Mouse (Mus musculus) layer of hippocampus, adult 11-12 months (tissue): ENCODE data around the gene Imp3.
"Not testable (repeated sequence)": the region's sequence is repeated elsewhere in the genome, so short reads cannot be mapped to it uniquely, and the experiment has no call there.

Experiments used
- DNase-seq: peaks from one replicate; pipeline ENCODE4 v3.0.0; 2022; ENCODE audit warnings: low spot score

Imp3 gene

GRCm38 (mm10) chr9:56923841-56924650, 13.2 kb upstream of the Imp3 start:
- DNase-seq, result no peak

DNA sequence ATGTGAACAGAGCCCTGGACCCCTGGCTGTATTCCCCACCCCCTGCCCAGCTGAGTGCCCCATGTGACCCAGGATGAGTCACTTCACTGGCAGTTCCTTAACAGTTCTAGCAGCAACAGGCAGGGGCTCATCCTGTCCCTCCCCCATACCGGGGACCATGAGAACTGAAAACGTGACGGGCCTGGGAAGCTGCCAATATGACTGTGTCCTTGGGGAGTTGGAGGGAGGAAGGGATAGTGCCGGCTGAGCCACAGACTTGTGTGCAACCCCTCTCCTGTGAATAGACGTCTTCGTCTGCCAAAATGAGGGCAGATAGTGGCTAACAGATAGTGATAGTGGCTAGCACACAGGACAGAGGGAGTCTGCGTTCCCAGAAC, 12.6 kb upstream of the Imp3 start:
- DNase-seq, result peak; percentile 73

DNA sequence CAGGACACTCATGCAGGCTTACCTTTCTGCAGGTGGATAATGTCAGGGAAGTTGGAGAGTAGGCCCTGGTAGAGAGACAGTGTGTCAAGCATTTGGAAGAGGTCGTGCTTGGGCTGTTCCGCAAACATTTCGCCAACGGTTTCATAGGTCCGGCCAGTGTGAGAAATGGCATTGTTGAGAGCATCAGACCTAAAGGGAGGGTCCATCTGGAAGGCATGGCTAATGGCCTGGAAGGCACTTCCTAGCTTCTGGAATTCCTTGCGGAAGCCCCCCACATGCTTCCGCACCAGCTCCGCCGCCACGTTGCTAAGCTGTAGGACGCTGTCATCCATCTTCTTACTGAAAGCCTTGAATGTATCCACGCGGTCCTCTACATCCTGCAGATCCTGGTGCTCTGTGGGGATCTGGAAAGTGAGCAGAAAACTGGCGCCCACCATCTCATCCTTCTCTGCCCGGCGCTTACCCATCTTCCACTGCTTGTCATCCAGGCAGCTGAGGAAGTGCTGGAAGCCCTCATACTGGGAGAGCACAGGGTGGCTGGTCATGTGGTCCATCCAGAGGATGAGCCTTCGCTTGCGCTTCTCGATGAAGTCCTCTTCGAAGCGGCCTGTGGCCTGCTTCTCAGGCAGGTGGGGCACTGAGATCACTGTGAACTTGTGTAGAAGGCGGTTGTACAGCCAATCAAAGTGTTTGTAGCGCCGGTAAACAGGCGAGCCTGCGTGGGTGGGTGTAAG, 11.8 kb upstream of the Imp3 start:
- no peak for DNase-seq

DNA sequence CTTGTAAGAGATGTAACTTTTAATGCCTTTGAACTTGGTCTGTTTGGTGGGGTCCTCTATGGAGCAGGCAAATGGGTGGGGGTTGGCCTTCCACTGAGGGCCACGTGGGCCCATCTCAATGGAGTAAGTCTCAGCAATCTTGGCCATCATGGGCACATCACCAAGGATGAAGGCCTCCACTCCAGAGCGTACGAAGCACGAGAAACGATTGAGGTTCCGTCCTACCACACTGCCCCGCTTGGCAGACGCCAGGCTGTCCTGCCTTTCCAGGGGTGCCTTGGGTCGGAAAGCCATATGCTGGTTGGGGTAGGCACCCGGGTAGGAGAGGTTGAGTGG, 11.3 kb upstream of the Imp3 start:
- DNase-seq, result no peak

GRCm38 (mm10) chr9:56926387-56926786, 10.9 kb upstream of the Imp3 start:
- no peak for DNase-seq

DNA sequence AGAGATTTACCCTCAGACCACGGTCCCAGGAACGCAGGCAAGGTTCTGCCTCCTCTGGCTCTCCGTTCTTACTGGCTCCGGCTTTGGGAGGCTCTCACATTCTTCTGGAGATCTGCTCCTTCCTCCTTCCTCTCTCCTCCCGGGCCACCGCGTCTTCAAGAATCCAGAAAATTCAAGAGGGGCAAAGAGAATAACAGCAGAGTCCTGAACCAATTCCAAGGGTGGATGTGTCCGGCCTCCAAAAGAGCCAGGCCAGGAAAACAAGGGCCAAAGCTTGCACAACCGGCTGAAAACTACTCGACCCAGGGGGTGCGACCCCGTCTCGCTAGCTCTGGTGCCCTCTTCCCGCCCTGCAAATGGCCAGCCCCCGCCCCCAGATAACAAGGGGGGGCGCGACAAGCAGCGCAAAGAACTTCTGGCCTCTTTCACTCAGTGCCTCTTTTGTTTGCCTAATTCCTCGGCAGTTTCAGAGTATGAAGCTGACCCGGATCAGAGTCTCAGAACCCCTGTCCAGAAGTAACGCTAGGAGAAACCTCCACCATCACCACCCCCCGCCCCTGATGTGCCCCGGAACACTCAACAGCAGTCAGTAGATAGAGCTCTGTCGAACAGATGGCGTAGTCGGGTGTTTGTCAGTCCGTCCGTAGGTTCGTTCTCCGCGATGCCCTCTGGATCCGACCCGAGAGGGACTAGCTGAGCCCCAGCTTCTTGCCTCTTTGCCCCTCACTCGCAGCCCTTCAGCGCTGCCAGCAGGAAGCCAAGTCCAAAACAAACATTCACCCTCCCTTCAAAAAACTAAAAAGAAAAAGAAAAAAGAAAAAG, 9.9 kb upstream of the Imp3 start:
- no peak for DNase-seq

DNA sequence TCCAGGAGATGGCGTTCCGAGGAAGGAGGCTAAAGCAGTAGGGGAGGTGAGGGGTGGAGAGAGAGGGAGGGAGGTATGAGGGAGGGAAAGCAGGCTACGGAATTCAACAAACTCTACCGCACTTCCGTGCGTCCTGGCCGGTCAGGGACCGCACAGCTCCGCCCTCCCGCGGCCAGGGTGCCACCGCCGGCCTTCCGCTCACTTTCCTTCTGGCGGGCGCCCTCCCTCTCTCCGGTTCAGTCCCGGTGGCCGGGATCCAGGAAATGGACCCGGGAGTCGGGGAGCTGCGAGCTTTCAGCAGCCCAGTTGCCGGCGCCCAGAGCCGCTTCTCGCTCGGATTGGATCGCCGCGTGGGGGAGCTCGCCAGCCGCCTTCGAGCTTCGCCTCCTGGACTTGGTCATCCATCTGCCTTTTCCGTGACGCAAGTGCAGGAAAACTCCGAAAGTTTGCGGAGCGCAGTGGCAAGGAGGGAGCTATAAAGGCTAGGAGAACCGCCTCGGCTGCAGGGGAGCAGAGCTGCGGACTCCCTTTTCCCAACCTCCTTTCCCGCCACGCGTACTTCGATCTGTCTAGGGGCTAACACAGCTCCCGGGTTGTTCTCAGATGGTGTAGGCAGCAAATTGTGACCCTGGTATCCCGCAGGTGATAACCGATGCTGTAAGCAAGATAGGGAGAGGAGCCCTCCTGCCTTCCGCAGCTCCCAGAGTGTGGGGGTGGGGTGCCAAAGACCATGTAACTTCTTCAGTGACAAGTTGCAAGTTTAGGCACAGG, 9.0 kb upstream of the Imp3 start, which contains the start of gene Snx33:
Snx33 (minus strand) TSS at position 331 of the 771 bp plus-strand sequence.
- DNase-seq, result peak; percentile 87

- DNase-seq, result no peak
Measured at GRCm38 (mm10) chr9:56929496-56929895, 7.8 kb upstream of the Imp3 start.

DNA sequence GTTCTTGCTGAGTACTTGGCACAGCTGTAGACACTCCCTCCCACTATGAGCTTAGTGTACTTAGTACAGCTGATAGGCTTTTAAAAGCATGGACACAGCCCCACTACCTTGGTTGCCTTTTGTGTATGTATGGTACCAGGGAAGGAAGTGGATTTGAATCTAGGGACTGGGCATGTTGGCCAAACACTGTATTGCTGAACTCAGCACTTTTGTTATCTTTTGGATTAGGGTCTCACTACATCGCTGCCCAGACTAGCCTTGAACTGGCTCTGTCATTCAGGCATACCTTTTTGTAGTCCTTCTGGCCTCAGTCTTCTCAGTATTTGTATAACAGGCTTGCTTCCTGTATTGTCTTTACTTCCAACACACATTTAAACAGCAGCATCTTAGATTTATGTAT, 6.7 kb upstream of the Imp3 start:
- no peak for DNase-seq

GRCm38 (mm10) chr9:56936861-56937222, 433 bp upstream of the Imp3 start:
- no peak for DNase-seq

GRCm38 (mm10) chr9:56938374-56938773, 1.1 kb downstream of the Imp3 start:
- no peak for DNase-seq

- not testable (repeated sequence) for DNase-seq
Measured at GRCm38 (mm10) chr9:56947481-56947880, 10.2 kb downstream of the Imp3 start.

DNA sequence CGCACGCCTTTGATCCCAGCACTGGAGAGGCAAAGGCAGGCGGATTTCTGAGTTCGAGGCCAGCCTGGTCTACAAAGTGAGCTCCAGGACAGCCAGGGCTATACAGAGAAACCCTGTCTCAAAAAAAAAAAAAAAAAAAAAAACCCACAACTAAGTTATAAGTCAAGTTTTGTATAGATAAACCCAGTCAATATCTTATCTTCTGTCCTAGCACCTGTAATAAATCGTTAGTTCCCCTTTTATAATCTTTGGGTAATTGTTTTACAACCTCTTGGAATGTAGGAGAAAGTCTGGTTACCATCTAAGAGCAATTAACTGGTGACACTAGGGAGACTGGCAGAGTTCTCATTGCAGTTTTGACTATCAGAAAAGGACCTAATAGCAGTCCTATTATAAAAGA, 11.4 kb downstream of the Imp3 start:
- not testable (repeated sequence) for DNase-seq

DNA sequence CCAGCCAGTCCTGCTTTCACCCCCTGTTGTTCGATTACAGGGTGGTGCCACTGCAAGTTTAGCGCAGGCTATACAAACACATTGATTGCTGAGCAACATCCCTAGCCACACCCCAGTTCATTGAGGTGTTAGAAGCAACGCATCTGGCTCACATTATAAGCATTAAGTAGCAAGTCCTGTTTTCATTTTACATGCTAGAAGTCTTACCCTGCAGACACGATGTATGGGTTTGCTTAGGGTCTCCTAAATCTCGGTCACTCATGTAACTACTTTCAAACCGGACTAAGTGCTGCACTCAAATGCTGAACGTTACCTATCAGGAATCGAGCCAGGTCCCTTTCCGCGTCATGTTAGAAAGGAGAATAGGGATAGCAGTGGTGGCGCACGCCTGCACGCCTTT, 12.5 kb downstream of the Imp3 start:
- no peak for DNase-seq

DNA sequence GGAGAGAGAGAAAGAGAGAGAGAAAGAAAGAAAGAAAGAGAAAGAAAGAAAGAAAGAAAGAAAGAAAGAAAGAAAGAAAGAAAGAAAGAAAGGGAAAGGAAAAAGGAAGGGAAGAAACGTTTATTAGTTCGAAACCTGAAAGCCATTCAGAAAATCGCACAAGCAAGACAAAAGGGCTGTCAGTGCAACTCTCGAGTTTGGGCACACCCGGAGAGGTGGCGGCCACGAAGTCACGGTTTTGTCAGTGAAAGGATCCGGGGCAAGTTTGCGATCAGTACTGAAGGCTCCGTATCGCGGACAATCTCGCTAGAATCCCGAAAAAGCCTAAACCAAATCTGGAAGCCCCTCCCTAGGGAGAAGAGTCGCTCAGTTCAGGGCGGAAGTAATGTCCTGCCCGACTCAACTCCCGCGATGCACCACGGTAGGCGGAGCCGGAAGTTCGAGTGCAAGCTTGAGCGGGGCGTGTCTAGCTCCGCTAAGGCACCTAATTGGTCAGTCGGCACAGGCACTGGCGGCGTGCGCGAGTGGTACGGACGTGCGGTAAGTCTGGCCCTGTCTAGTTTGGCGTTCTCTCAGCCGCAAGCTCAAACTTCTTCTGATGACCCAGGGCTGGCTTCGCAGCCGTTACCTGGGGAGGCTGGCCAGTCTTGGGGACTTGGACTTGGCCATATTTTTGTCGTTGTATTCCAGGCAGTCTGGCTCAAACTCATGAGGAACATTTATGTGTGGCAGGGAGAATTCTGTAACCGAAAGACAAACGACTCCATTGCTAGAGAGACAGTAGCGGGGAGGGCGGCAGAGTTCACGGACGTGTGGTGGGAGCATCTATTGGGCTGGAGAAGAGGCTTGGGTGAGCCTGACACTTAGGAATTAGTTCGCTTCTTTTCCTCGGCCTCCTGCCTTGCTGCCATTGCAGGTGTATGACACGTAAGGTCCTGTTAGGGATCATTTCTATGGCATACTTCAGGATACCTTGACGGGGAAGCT, 13.4 kb downstream of the Imp3 start, which contains the start of gene Snupn:
Snupn (plus strand) TSS at position 465 of the 987 bp plus-strand sequence.
- peak; percentile 96 for DNase-seq

DNA sequence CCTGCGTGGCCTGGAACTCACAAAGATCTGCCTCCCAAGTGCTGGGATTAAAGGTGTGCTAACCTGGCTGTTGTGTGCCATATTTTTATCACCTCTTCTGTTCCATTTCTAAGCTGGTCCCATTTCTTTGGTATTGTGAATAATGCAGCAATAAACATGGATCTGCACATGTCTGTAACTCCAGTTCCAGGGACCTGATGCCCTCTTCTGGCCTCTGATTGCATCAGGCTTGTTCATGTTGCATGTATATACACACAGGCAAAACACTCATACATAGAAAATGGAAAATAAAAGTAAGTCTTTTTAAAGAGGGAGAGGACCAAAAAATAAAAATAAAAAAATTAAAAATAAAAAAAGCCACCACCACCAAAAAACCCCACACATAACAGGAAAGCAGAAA, 16.3 kb downstream of the Imp3 start:
- no peak for DNase-seq

GRCm38 (mm10) chr9:56956966-56957675, 19.8 kb downstream of the Imp3 start:
- no peak for DNase-seq

- DNase-seq, result no peak
Measured at GRCm38 (mm10) chr9:56958689-56959088, 21.4 kb downstream of the Imp3 start.

- DNase-seq, result no peak
Measured at GRCm38 (mm10) chr9:56961591-56961990, 24.3 kb downstream of the Imp3 start.

DNA sequence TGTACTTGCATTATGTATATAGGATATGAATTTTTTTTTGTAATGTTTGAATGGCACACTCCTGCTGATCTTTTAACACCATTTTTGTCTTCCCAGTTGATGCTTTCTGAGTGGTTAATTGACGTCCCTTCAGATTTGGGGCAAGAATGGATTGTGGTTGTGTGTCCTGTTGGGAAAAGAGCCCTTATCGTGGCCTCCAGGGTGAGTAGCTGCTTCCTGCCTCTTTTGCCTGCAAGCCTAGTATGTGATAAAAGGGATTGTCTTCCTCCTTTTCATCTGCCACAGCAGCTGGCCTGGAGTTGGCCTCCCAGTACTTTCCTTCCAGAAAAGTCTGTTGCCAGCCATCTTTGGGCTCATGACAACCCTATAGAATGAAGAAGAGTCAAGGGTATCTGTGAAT, 32.9 kb downstream of the Imp3 start:
- no peak for DNase-seq
